Mouse (Mus musculus) thymus, adult 2 months (tissue): Measurements from ENCODE around the gene Abcc9. TPM values are rescaled to one million over a fixed set of nuclear protein-coding genes. Genes with fewer than 3 reads are reported as not detected.
A peak's percentile ranks its signal among the peaks of the same experiment; 100 is the strongest.

ENCODE experiments used
- DNase-seq: peaks from one replicate; pipeline ENCODE4 v3.0.0; 2021
- H3K27ac ChIP-seq: fragments of 200-500 bp; 2 replicates; pipeline ENCODE4 v1.5.1; 2012; ENCODE audit warnings: low read length, control low read depth; ENCODE audit not compliant: control insufficient read depth, insufficient read depth
- H3K27me3 ChIP-seq: fragments of 200-500 bp; 2 replicates; pipeline ENCODE4 v1.6.1; 2012; ENCODE audit warnings: mild to moderate bottlenecking, low read length, moderate library complexity, mixed read lengths; ENCODE audit not compliant: control insufficient read depth, insufficient read depth
- H3K36me3 ChIP-seq: fragments of 200-500 bp; 2 replicates; pipeline ENCODE4 v1.6.1; 2012; ENCODE audit warnings: mild to moderate bottlenecking, low read length, moderate library complexity; ENCODE audit not compliant: control insufficient read depth, insufficient read depth
- H3K4me1 ChIP-seq: fragments of 200-500 bp; replicated peaks from 2 replicates; pipeline ENCODE4 v1.6.1; 2012; ENCODE audit warnings: low read length; ENCODE audit not compliant: control insufficient read depth, insufficient read depth
- H3K4me3 ChIP-seq: fragments of 200-500 bp; 2 replicates; pipeline ENCODE4 v1.5.1; 2012; ENCODE audit warnings: mild to moderate bottlenecking, low read length, control low read depth, moderate library complexity; ENCODE audit not compliant: control insufficient read depth, insufficient read depth
- CTCF ChIP-seq: fragments of 200-500 bp; IDR thresholded peaks from 2 replicates; pipeline ENCODE4 v1.5.1; 2012; ENCODE audit warnings: mild to moderate bottlenecking, control low read depth, low read length, moderate library complexity, borderline replicate concordance; ENCODE audit not compliant: control insufficient read depth, poor library complexity, insufficient read depth; ENCODE audit errors: extremely low read depth
- POLR2A ChIP-seq: fragments of 200-500 bp; IDR thresholded peaks from 2 replicates; pipeline ENCODE4 v1.6.1; 2012; ENCODE audit warnings: mild to moderate bottlenecking, low read length, control low read depth, moderate library complexity; ENCODE audit not compliant: control insufficient read depth, poor library complexity, insufficient read depth; ENCODE audit errors: extremely low read depth
- WGBS: fragments of 180-500 bp; shearing (Covaris S2); methylation state at CpG from one replicate; pipeline ENCODE4 v1.1.7; 2018; 5-methylcytosine and 5-hydroxymethylcytosine counted together
- polyA plus RNA-seq: library from polyadenylated mRNA; depleted of rRNA; stranded (reverse); fragments of >200 nt; gene quantifications from 2 replicates; pipeline ENCODE4 v1.2.3, GENCODE M21; 2012

Gene Abcc9
- polyA plus RNA-seq, 1 experiment = 2.9 TPM

DNA sequence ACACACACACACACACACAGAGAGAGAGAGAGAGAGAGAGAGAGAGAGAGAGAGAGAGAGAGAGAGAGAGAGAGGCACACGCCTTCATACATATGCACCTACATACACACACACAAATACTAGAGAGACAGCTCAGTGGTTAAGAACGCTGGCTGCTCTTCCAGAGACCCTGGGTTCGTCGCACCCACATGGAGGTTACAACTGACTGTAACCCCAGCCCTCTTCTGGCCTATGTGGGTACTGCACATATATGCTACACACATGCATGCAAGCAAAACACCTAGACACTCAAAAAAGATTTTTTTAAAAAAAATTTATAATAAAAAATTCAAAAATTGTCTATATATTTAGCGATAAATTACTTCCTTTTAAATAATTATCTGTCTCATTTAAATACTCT is 43.1 kb downstream of the Abcc9 start:
- 70% methylated on average over 5 of the region's 5 CpGs for WGBS
- peak; percentile 67 for DNase-seq
- Histone ChIP-seq H3K4me3 (no peak overlapping the region), H3K4me1 (no peaks in the 10 kb centered on the region), H3K27me3 (no peaks in the 10 kb centered on the region), H3K27ac (no peak overlapping the region), H3K36me3 (no peaks in the 10 kb centered on the region)
- TF ChIP-seq POLR2A = no peak
- TF ChIP-seq CTCF = no peak

DNA sequence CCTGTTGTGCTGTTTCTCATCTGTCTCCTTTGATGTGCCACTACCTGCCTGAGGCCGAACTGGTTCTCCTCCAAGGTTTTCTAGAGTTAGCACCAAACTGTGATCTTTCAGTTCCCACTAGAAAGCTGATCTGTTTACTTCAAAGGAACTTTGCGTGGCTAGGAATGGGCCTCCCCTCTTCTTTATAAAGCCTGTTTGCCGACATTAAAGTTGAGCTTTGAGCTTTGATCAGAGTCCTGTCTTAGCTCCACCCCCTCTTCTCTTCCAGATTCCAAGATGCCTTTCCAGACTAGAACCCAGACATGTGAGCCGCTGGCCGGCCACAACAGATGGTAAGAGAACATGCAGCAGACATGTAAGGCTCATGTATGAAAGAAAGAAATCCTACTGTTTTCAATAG is 47.6 kb downstream of the Abcc9 start:
- Histone ChIP-seq H3K27me3 (no peaks in the 10 kb centered on the region), H3K4me3 (no peak overlapping the region), H3K27ac (no peak overlapping the region), H3K4me1 (no peaks in the 10 kb centered on the region), H3K36me3 (no peaks in the 10 kb centered on the region)
- no peak for DNase-seq
- TF ChIP-seq POLR2A (no peak), CTCF (no peak)
- 60% methylated on average over 5 of the region's 5 CpGs for WGBS

DNA sequence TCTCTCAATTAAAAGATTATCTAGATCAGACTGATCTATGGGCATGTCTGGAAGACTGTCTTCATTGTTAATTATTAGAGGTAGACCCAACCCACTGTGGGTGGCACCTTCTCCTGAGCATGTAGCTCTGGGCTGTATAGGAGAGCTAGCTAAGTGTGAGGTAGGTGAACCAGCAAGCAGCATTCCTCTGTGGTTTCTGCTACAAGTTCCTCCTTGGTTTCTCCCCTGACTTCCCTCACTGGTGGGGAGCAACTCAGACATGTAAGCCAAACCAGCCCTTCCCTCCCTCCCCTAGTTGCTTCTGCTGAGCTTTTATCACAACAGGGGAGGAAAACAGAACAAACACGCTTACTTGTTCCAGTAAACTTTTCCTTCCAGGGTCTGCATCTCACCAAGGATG is 49.9 kb downstream of the Abcc9 start:
- no peaks in the 10 kb centered on the region for H3K27me3 ChIP-seq
- no peak for DNase-seq
- TF ChIP-seq CTCF (no peak), POLR2A (no peak)
- no peak overlapping the region for H3K4me3 ChIP-seq
- 54% methylated on average over 1 of the region's 1 CpGs for WGBS
- no peak overlapping the region for H3K27ac ChIP-seq
- no peaks in the 10 kb centered on the region for H3K4me1 ChIP-seq
- H3K36me3 ChIP-seq = no peaks in the 10 kb centered on the region

DNA sequence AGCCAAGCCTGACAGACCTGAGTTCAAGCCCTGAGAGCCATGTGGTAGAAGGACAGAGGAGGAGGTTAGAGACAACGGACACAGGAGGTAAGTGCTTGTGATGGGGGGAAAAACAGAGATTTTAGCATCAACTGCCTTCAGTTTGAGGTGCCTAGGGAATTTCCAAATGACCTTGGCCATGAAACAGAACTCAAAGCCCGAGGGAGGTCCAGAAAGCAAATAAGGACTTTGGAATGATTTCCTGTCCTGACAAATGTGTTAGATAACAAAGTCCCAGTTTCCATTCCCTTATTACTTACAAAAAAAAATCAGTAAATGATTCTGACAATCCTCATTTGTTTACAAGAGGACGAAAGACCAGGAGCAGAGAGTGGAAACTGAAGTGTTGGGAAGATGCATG is 52.8 kb downstream of the Abcc9 start:
- Histone ChIP-seq H3K36me3 (no peaks in the 10 kb centered on the region), H3K27me3 (no peaks in the 10 kb centered on the region), H3K4me3 (no peak overlapping the region), H3K4me1 (no peaks in the 10 kb centered on the region), H3K27ac (no peak overlapping the region)
- no peak for DNase-seq
- WGBS = 91% methylated on average over 3 of the region's 3 CpGs
- no peak for TF ChIP-seq POLR2A
- no peak for TF ChIP-seq CTCF

DNA sequence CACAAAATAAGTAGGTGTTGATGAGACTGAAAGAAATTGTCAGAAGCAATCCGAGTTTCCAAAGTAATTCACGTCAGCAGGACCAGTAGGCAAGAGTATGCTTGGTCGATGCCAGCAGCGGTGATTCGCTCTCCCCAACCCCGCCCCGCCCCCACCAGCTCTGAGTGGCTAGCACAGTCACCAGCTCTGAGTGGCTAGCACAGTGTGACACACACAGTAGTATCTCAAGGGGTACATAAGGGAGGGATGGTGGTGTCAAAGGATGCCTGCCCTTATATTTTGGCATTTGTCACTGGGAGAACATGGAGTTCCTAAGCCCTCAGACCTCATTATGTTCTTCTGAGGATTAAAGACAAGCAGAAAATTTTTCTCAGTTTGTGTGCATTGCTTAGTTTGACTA is 56.6 kb downstream of the Abcc9 start:
- Histone ChIP-seq H3K4me1 (no peaks in the 10 kb centered on the region), H3K36me3 (no peaks in the 10 kb centered on the region), H3K4me3 (no peak overlapping the region), H3K27me3 (no peaks in the 10 kb centered on the region), H3K27ac (no peak overlapping the region)
- no peak for TF ChIP-seq POLR2A
- 85% methylated on average over 7 of the region's 7 CpGs for WGBS
- DNase-seq = no peak

DNA sequence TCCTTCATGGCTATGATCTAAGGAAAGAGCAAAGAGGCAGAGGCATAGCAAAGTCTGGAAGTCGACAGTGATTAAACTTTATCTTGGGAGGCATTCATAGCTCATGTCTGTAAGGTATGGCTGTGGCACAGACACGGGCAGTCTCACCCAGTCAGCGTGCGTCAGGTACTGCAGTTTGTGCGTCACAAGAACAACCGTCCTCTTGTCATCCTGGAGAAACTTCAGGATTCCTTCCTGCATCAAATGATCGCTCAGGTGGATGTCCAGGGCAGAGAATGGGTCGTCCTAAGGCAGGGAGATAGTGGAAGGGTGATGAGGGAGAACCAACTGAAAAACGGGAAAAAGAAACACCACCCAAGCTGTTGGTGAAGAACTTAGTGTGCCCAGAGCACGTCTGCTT is 62.8 kb downstream of the Abcc9 start:
- Histone ChIP-seq H3K27me3 (no peaks in the 10 kb centered on the region), H3K27ac (no peak overlapping the region), H3K4me1 (no peaks in the 10 kb centered on the region), H3K4me3 (no peak overlapping the region), H3K36me3 (no peaks in the 10 kb centered on the region)
- TF ChIP-seq POLR2A (no peak), CTCF (no peak)
- DNase-seq = no peak
- WGBS = 90% methylated on average over 10 of the region's 10 CpGs

DNA sequence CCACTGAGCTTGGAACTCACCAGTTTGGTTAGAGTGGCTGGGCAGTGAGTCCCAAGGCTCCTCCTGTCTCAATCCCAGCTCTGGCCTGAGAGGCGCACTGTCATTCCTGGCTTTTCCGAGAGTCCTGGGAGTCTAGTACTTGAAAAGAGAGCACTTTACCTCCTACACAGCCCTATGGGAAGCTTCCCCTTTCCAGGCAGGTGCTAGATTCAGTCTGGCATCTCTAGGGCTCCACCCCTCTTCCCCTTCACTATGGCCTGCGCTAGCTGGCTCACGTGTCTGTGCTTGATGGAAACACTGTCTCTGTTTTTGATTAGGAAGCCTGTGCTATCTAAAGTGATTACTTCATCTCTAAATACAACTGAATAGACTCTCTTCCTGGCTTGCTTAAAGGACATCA is 66.5 kb downstream of the Abcc9 start:
- Histone ChIP-seq H3K27ac (no peak overlapping the region), H3K27me3 (no peaks in the 10 kb centered on the region), H3K4me1 (no peaks in the 10 kb centered on the region), H3K4me3 (no peak overlapping the region), H3K36me3 (no peaks in the 10 kb centered on the region)
- TF ChIP-seq POLR2A = no peak
- TF ChIP-seq CTCF = no peak
- 84% methylated on average over 4 of the region's 4 CpGs for WGBS
- no peak for DNase-seq
